Mouse (Mus musculus) layer of hippocampus, adult 8-10 months (tissue): ENCODE results near the gene Fn1. TPM values are rescaled to one million over a fixed set of nuclear protein-coding genes. Genes with fewer than 3 reads are reported as not detected.

ENCODE experiments used
- DNase-seq, 2 experiments: peaks; one replicate each; pipeline ENCODE4 v3.0.0; 2022; ENCODE audit warnings: low spot score in 2 of 2
- total RNA-seq, 4 experiments: library from RNA; stranded (reverse); gene quantifications; 2 replicates each; pipeline ENCODE4 v1.2.4; 2022

Gene Fn1
- total RNA-seq, 4 experiments from 2014 or later: 52.0 to 64.1 (median 54.0) TPM

- DNase-seq: no peak
Observed at GRCm38 (mm10) chr1:71650741-71651140, 2.3 kb downstream of the Fn1 start.

DNA sequence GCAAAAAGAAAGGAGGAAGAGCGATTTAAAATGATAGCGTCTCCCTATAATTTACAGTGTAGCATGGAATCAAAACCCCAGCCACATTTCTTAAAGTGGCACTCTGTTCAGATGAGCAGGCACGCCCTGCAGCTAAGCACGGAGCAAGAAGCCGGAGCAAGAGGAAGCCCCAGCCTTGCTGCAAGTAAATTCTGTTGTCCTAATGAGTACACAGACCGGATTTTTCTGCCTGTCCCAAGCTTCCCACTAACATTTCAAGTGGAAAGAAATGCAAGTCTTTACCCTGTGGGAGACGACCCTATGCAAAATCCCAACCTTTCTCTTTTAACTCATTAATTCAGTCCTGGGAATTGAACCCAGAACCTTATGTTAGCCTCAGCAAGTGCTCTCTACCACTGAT lies 4.8 kb downstream of the Fn1 start:
- DNase-seq: no peak

DNA sequence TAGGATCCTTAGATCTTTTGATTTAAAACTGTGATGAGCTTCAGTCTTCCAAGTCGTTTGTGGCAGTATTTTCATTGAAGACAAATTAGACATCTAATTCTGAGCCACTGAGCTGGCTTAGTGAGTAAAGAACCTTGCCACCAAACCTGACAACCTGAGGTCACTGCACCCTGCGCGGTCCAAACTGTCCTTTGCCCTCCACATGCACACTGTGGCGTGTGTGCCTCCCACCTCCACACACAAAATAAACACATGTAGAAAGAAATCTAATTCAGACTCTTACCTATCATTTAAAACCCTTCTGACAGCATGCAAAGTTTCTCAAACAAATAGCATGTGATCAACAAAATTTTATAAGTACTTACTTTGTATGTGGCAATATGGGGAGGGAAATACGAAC lies 6.2 kb downstream of the Fn1 start:
- no peak for DNase-seq

- DNase-seq: no peak
Observed at GRCm38 (mm10) chr1:71645999-71646398, 7.0 kb downstream of the Fn1 start.

DNA sequence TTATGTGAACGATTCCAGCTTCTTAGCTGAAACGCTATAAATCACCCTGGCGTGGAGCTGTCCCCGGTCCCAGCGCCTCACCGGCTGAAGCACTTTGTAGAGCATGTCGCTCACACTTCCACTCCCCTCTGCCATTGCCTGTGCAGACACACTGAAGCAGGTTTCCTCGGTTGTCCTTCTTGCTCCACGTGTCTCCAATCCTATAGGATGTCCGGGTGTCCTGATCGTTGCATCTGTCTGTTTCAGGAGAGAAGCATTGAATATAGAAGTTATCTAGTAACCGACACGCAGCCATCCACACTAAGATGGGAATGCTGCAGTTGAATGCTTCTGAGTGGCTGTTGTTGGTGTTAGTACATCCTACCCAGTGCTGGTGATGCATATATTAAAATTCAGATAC lies 7.5 kb downstream of the Fn1 start:
- no peak for DNase-seq

- no peak for DNase-seq
Observed at GRCm38 (mm10) chr1:71642794-71643193, 10.2 kb downstream of the Fn1 start.

GRCm38 (mm10) chr1:71641206-71641605 lies 11.8 kb downstream of the Fn1 start:
- no peak for DNase-seq

GRCm38 (mm10) chr1:71640157-71640556 lies 12.8 kb downstream of the Fn1 start:
- DNase-seq: no peak

DNA sequence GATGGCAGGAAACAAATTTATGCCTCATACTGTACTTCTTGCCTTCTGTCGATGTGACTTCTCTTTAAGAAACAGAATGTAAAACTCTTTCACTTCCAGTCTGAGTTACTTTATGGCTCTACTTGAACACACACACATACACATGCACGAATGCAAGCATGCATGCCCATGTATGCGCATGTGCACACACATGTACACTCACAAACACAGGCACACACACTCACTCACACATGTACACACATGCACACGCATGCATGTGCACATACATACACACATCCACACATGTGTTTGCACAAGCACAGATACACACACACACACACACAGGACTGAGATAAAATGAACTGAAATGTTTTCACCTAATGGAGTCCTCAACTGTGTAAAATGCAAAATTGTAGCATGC lies 16.3 kb downstream of the Fn1 start:
- no peak for DNase-seq

- no peak for DNase-seq
Observed at GRCm38 (mm10) chr1:71636116-71636515, 16.9 kb downstream of the Fn1 start.

DNA sequence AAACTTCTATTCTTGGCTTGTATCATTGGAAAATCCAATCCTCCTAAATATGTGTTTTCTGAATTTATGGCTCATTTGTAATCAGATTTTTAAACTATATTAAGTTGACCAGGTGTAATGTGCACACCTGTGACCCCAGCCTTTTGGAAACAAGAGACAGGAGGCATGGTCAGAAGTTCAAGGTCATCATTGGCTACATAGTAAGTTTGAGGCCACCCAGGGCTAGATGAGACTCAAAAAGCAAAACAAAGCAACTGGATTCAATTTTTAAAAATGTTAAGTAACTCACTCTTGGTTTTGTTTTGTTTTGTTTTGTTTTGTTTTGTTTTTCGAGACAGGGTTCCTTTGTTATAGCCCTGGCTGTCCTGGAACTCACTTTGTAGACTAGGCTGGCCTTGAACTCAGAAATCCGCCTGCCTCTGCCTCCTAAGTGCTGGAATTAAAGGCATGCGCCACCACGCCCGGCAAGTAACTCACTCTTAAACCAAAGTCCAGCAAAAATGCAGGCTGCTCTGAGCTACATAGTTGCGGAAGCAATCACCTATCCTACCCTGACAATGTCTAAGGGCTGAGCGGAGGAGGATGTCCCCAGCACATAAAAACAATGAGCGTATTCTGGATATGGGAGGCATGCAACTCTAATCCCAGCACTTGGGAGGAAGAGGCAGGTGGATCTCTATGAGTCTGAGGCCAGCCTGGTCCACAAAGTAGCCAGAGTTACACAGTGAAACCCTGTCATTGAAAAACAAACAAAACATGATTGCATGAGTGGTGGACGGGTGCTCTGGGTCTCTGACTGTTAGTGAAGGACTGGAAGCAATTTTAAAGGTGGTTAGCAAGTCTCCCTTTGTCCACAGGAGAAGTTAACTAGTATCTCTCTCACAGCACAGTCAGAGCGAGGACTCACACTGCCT lies 17.6 kb downstream of the Fn1 start:
- no peak for DNase-seq

DNA sequence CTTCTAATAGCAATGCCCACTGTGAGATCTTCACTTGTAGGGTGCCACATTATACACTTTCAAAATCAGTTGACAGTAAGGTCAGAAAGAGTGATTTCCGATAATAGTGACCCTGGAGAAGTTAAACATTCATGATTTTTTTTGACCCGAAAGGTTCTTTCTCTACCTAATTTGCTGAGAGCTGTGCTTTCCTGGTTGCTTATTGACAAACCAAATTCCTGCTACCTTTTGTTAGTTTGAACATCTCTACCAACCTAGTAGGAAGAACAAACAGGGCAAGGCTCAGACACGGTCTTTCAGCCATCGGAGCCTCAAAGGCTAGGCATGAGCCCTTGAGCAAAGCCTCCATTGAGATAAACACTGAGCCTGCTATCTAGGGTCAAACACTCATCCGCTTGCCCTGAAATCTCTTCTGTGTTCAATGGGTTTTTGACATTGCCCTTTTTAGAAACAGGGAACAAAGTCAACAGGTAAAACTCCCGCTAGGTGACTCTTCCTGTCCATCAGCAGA lies 18.5 kb downstream of the Fn1 start:
- no peak for DNase-seq

DNA sequence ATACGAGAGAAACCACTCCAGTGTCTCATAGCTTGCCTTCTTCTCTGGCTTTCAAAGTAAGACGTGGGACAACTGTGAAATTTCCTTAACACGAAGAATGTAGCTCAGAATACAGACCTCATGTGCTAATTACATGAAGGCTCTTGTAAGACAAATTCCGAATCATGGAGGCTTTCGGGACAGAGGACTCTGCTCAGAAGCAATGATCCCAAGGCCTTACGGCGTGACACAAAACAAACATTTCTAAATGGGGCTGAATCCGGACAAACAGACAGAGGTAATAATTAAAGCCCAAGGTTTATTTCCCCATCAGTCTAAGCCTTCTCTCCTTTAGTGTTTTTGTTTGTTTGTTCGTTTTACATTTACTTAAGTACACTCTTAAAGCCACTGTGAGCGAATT lies 20.6 kb downstream of the Fn1 start:
- DNase-seq: no peak

- DNase-seq: no peak
Observed at GRCm38 (mm10) chr1:71631811-71632210, 21.2 kb downstream of the Fn1 start.

DNA sequence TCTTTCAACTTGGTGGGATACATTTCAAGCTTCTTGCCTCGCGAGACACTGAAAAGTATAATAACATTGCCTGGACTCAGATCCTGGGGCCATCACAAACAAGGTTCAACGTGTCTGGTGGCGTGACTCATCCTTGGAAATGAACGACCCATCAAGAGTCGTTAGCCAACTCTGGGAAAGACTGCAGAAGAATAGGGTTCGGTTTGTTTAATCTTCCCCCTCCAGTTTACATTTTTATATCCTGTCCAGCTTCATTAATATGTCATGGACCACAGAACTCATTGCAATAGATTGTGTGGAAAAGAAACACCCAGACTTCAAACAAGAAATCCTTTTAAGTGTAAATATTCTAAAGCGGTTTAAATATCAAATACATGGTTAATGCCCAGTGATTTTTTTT lies 22.8 kb downstream of the Fn1 start:
- no peak for DNase-seq

DNA sequence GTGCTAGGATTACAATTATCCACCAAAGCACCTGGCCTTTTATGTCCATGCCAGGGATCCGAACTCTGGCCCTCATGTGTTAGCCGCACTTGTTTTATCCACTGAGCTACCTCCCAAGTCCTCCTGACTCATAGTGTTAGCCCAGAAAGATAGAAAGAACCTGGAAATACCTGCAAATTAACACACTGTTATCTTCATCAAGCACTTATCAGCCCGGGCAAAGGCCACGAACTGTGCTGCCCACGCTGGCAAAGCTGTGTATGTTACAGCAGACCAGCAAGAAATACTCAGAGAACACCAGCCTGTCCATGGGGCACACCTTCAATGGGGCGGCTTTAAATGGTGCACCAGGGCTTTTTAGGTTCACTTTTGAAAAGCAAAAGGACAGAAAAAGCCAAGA lies 29.4 kb downstream of the Fn1 start:
- DNase-seq: no peak

GRCm38 (mm10) chr1:71621526-71621925 lies 31.5 kb downstream of the Fn1 start:
- DNase-seq: no peak

GRCm38 (mm10) chr1:71614545-71615246 lies 38.3 kb downstream of the Fn1 start:
- peak in 1 of 2 experiments; percentile 20 for DNase-seq

- no peak for DNase-seq
Observed at GRCm38 (mm10) chr1:71612256-71612655, 40.7 kb downstream of the Fn1 start.

DNA sequence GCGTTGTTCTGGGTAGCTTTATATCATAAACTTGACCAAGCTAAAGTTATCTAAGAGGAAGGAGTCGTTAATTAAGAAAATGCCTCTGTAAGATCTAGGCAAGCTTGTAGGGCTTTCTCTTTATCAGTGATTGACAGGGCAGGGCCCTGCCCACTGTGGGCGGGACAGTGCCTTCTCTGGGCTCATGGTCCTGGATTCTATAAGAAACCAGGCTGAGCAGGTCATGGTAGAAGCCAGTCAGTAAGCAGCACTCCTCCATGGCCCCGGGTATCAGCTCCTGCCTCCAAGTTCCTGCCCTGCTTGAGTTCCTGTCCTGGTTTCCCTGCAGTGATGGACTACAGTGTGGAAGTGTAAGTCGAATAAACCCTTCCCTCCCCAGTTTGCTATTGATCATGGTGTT lies 43.1 kb downstream of the Fn1 start:
- no peak for DNase-seq

GRCm38 (mm10) chr1:71609057-71609775 lies 43.8 kb downstream of the Fn1 start:
- no peak for DNase-seq
